Mouse (Mus musculus): ENCODE data around the gene Pgpep1.

DNA sequence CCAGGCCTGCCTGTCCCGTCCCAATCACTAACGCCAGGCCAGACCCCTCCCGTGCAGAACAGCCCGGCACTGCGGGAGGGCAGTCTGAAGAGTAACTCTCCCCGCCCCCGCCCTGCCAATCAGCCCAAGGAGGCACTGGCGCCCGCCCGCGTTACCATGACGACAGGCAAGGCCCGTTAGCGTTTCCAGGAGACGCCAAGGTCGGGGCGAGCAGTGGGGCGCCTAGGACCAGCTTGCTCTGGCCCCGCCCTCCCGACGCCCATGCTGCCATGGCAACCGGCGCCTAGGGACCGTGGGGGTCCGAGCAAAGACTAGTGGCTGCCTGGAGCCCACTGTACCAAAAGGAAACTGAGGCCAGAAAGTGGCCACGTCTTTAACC is 58.9 kb downstream of the Pgpep1 start:
- TF ChIP-seq CTCF (IDR thresholded peaks at IDR 0.05; ENCODE audit: control insufficient read depth, insufficient read depth, low read length) (no peak), POLR2A (IDR thresholded peaks at IDR 0.05; ENCODE audit: borderline replicate concordance, control insufficient read depth, low read depth, low read length) (no peak)

Data from bone marrow, adult 2 months (tissue).